Mouse (Mus musculus) thymus, adult 2 months (tissue): ENCODE data around the gene Sh3pxd2a. TPM values are rescaled to one million over a fixed set of nuclear protein-coding genes. Genes with fewer than 3 reads are reported as not detected.

Source experiments
- DNase-seq: peaks from one replicate; pipeline ENCODE4 v3.0.0; 2021
- H3K27ac ChIP-seq: fragments of 200-500 bp; 2 replicates; pipeline ENCODE4 v1.5.1; 2012; ENCODE audit warnings: low read length, control low read depth; ENCODE audit not compliant: control insufficient read depth, insufficient read depth
- H3K27me3 ChIP-seq: fragments of 200-500 bp; 2 replicates; pipeline ENCODE4 v1.6.1; 2012; ENCODE audit warnings: mild to moderate bottlenecking, low read length, moderate library complexity, mixed read lengths; ENCODE audit not compliant: control insufficient read depth, insufficient read depth
- H3K36me3 ChIP-seq: fragments of 200-500 bp; 2 replicates; pipeline ENCODE4 v1.6.1; 2012; ENCODE audit warnings: mild to moderate bottlenecking, low read length, moderate library complexity; ENCODE audit not compliant: control insufficient read depth, insufficient read depth
- H3K4me1 ChIP-seq: fragments of 200-500 bp; replicated peaks from 2 replicates; pipeline ENCODE4 v1.6.1; 2012; ENCODE audit warnings: low read length; ENCODE audit not compliant: control insufficient read depth, insufficient read depth
- H3K4me3 ChIP-seq: fragments of 200-500 bp; 2 replicates; pipeline ENCODE4 v1.5.1; 2012; ENCODE audit warnings: mild to moderate bottlenecking, low read length, control low read depth, moderate library complexity; ENCODE audit not compliant: control insufficient read depth, insufficient read depth
- CTCF ChIP-seq: fragments of 200-500 bp; IDR thresholded peaks from 2 replicates; pipeline ENCODE4 v1.5.1; 2012; ENCODE audit warnings: mild to moderate bottlenecking, control low read depth, low read length, moderate library complexity, borderline replicate concordance; ENCODE audit not compliant: control insufficient read depth, poor library complexity, insufficient read depth; ENCODE audit errors: extremely low read depth
- POLR2A ChIP-seq: fragments of 200-500 bp; IDR thresholded peaks from 2 replicates; pipeline ENCODE4 v1.6.1; 2012; ENCODE audit warnings: mild to moderate bottlenecking, low read length, control low read depth, moderate library complexity; ENCODE audit not compliant: control insufficient read depth, poor library complexity, insufficient read depth; ENCODE audit errors: extremely low read depth
- WGBS: fragments of 180-500 bp; shearing (Covaris S2); methylation state at CpG from one replicate; pipeline ENCODE4 v1.1.7; 2018; 5-methylcytosine and 5-hydroxymethylcytosine counted together
- polyA plus RNA-seq: library from polyadenylated mRNA; depleted of rRNA; stranded (reverse); fragments of >200 nt; gene quantifications from 2 replicates; pipeline ENCODE4 v1.2.3, GENCODE M21; 2012

Gene Sh3pxd2a
- polyA plus RNA-seq, 1 experiment: 19.4 TPM

DNA sequence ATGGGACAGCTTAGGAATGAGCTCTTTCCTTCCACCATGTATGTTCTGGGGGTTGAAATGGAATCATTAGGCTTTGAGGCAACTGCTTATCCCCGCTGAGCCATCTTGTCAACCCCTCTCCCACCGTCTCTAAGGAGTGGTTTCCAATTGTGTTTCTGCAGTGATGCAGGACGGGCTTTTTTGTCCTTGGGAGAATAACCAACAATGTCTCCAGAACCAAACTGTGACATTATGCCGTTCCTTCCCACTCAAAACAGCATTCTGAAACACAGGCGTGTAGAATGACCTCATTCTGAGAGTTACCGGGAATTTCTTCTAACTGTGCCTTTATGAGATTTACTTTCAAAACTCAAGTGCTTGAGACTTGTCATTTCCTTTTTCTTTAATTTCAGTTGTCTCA lies 28.2 kb upstream of the Sh3pxd2a start:
- Histone ChIP-seq H3K27ac (no peak overlapping the region), H3K4me1 (no peaks in the 10 kb centered on the region), H3K4me3 (no peak overlapping the region), H3K36me3 (no peaks in the 10 kb centered on the region), H3K27me3 (no peaks in the 10 kb centered on the region)
- no peak for DNase-seq
- WGBS: 92% methylated on average over 6 of the region's 6 CpGs
- TF ChIP-seq CTCF (no peak), POLR2A (no peak)

DNA sequence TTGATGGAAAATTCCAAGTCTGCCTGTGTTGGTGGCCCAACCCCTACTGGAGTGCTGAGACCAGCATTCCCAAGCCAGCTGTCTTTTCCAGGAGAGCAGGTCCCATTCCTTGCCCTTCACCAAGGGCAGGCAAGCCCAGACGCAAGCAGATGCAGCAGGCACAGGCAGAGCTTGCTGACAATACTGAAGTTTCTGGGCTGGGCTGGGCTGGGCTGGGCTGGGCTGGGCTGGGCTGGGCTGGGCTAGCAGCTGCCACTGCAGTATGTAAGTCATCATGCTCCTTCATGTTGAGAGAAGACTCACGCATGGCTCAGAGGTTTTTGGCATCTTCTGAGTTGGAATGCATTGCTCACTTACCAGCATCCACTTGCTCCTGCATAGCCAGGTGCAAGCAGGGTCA lies 27.7 kb upstream of the Sh3pxd2a start:
- no peak overlapping the region for H3K4me3 ChIP-seq
- no peak for TF ChIP-seq POLR2A
- TF ChIP-seq CTCF: no peak
- WGBS: 97% methylated on average over 2 of the region's 2 CpGs
- no peaks in the 10 kb centered on the region for H3K4me1 ChIP-seq
- H3K27me3 ChIP-seq: no peaks in the 10 kb centered on the region
- no peak overlapping the region for H3K27ac ChIP-seq
- DNase-seq: no peak
- no peaks in the 10 kb centered on the region for H3K36me3 ChIP-seq

DNA sequence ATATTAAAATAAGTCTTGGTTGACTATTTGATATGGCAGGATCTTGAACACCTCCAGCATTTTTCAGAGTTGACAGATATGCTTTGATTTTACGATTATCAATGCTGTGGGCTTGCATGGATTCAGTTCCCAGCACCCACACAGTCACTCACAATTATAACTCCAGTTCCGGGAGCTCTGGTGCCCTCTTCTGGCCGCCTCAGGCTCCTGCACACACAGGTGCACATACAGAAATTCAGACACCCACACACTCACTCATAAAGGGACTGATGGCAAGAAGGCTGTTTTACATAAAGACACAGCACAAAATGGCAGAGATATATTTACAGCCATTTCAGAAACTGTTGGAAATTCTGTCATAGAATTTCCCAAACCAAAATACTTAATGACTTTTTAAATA lies 25.0 kb upstream of the Sh3pxd2a start:
- no peak for DNase-seq
- Histone ChIP-seq H3K4me1 (peaks cover 5% of the 10 kb centered on the region; the same call in 1 of the 2 replicates), H3K27me3 (no peaks in the 10 kb centered on the region), H3K36me3 (no peaks in the 10 kb centered on the region), H3K4me3 (no peak overlapping the region), H3K27ac (no peak overlapping the region)
- TF ChIP-seq CTCF (no peak), POLR2A (no peak)
- 95% methylated on average over 3 of the region's 3 CpGs for whole genome bisulfite sequencing

DNA sequence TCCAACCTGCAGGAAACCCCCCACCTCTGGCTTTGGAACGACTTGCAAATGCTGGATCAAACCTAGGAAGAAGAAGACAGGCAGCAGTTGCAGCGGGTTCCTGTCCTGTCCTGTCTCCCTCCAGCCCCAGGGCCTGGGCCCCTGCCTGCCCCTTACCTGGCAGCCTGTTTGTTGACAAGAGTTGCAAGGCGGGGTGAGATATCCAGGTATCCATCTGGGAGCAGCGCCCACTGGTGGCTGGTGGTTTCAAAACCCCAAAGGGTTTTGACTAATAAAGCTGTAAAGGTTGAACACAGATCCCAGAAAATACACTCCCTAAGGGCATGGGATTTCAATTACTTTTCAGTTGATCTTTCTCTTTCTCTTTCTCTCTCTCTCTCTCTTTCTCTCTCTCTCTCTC lies 24.0 kb upstream of the Sh3pxd2a start:
- Histone ChIP-seq H3K27me3 (no peaks in the 10 kb centered on the region), H3K4me3 (no peak overlapping the region), H3K4me1 (peaks cover 5% of the 10 kb centered on the region; the same call in 1 of the 2 replicates), H3K27ac (no peak overlapping the region), H3K36me3 (no peaks in the 10 kb centered on the region)
- WGBS: 65% methylated on average over 4 of the region's 4 CpGs
- TF ChIP-seq CTCF (peak; percentile 62; the same call in 1 of the 2 replicates), POLR2A (no peak)
- peak; percentile 47 for DNase-seq

DNA sequence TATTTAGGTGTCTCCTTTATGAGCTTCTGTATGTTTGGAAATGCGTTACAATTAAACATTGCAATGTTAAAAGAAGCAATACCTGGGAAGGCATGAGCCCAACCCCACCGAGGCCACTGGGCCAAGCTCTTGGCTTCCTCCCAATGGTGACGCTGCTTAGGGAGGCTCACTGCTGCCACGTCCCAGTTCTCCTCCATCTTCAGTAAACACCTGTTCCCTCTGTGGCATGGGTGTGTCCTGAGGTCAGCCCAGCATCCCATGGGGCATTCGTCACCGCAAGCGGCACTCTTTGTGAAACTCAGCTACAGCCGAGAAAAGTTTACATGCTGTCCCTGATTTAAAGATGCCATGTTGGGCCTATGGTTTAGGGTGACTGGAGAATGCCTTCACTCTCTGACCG lies 23.4 kb upstream of the Sh3pxd2a start:
- WGBS: 92% methylated on average over 9 of the region's 9 CpGs
- H3K27me3 ChIP-seq: no peaks in the 10 kb centered on the region
- H3K4me3 ChIP-seq: no peak overlapping the region
- DNase-seq: no peak
- peaks cover 5% of the 10 kb centered on the region; the same call in 1 of the 2 replicates for H3K4me1 ChIP-seq
- TF ChIP-seq POLR2A (no peak), CTCF (no peak)
- no peaks in the 10 kb centered on the region for H3K36me3 ChIP-seq
- no peak overlapping the region for H3K27ac ChIP-seq

DNA sequence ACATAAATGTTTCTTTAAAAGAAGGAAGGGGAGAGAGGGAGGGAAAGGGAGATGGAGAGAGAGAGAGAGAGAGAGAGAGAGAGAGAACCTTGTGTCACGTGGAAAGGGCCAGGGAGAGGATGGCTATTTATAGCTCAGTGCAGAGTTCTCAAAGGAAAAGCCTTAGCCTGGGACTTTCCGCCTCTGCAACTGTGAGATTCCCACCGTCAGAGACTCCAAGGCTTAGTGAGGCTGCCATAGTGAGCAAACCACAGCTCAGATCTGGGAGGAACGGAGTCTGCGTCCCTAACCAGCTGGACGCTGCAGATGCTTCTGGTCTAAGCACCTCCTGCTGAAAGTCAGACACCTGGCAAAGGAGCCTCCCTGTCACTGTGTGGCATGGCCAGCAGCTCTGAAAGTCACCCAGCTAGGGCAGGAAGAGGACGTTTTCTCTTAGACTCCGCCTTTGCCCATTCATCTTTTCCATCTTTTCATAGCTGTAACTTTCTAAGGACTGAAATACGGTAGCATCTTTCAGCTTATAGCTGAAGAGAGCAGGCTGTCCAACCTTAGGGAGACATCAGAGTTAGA lies 21.9 kb upstream of the Sh3pxd2a start:
- TF ChIP-seq CTCF: no peak
- TF ChIP-seq POLR2A: no peak
- DNase-seq: no peak
- Histone ChIP-seq H3K27me3 (no peaks in the 10 kb centered on the region), H3K4me1 (peaks cover 5% of the 10 kb centered on the region; the same call in 1 of the 2 replicates), H3K27ac (no peak overlapping the region), H3K36me3 (no peaks in the 10 kb centered on the region), H3K4me3 (no peak overlapping the region)
- 26% methylated on average over 9 of the region's 9 CpGs for WGBS

DNA sequence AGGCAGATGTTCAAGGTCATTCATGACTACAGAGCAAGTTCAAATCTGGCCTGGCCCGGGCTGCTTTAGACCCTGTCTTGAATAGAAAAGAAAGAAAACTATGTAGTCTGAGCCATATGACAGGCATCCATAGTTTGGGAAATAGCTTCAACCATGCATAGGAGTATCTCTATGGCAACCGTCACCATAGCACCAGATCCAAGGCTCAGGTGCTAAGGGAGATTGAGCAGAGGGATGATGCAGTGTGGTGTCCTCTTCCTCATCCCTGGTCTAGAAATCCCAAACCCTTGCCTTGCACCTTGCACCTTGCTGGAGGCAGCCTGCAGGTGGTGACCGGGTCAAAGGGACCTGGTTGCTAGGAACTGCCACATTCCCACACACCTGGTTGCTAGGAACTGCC lies 19.9 kb upstream of the Sh3pxd2a start:
- Histone ChIP-seq H3K4me3 (no peak overlapping the region), H3K27me3 (no peaks in the 10 kb centered on the region), H3K36me3 (no peaks in the 10 kb centered on the region), H3K27ac (no peak overlapping the region), H3K4me1 (peaks cover 5% of the 10 kb centered on the region; the same call in 1 of the 2 replicates)
- WGBS: 93% methylated on average over 3 of the region's 3 CpGs
- no peak for TF ChIP-seq POLR2A
- TF ChIP-seq CTCF: no peak
- no peak for DNase-seq
